19 mouse cellular contexts compared by ENCODE assay signal in the genomic region with DNA sequence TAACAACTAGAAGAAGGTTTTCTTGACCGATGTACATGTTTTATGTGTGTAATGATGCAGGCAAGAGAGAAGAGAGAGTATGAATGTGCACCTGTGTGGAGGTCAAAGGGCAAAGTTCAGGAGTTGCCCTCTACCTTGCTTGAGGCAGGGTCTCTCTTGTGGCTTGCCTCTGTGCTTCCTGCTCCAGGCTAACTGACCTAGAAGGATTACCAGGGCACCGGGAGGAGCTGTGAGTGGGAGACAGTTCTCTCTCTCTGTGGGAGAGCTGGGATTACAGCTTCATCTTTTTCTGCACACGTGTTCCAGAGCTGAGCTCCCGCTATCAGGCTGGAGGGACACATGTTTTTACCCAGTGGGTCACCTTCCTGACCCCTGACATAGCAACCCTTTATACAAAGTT.
"Had no signal": no experiment of that assay in that cellular context is flagged by ENCODE, and none has a peak within 500 bp of the region (broad histone marks: within the 10 kb centered on the region; RNA-seq: fewer than 3 reads in every experiment).

No protein-coding gene starts in this region.

- DNase-seq: liver, postnatal 0 days; lung, adult 2 months; lung, postnatal 14 days; lung, postnatal 36 days; right cerebral cortex, adult 18-20 months; right cerebral cortex, postnatal 25 days; right cerebral cortex, postnatal 4 days; spleen, adult 18-20 months; thymus, adult 18-20 months; thymus, postnatal 14 days; thymus, postnatal 36 days had no signal

- H3K27me3 ChIP-seq: lung, embryonic 15.5 days; megakaryocyte, embryonic 14.5 days; midbrain, embryonic 13.5 days; midbrain, embryonic 15.5 days; neural tube, embryonic 12.5 days had no signal

- H3K27ac ChIP-seq: lung, embryonic 15.5 days; macrophage; midbrain, embryonic 13.5 days; midbrain, embryonic 15.5 days; neural tube, embryonic 12.5 days had no signal

- H3K9ac ChIP-seq: liver, postnatal 0 days; lung, embryonic 15.5 days; midbrain, embryonic 13.5 days; midbrain, embryonic 15.5 days; neural tube, embryonic 12.5 days had no signal

- H3K36me3 ChIP-seq: lung, embryonic 15.5 days; midbrain, embryonic 13.5 days; midbrain, embryonic 15.5 days; neural tube, embryonic 12.5 days had no signal

- H3K4me3 ChIP-seq: lung, embryonic 15.5 days; megakaryocyte, embryonic 14.5 days; midbrain, embryonic 13.5 days; midbrain, embryonic 15.5 days; neural tube, embryonic 12.5 days had no signal

- H3K4me1 ChIP-seq: lung, embryonic 15.5 days; megakaryocyte, embryonic 14.5 days; neural tube, embryonic 12.5 days had no signal

- H3K4me2 ChIP-seq: lung, embryonic 15.5 days; midbrain, embryonic 11.5 days; midbrain, embryonic 13.5 days; midbrain, embryonic 15.5 days; neural tube, embryonic 12.5 days had no signal

- H3K9me3 ChIP-seq: lung, embryonic 15.5 days; midbrain, embryonic 13.5 days; midbrain, embryonic 15.5 days; neural tube, embryonic 12.5 days had no signal

- ATAC-seq: liver, postnatal 0 days; lung, postnatal 0 days; midbrain, embryonic 13.5 days; midbrain, embryonic 15.5 days had no signal
